In the genomic region with DNA sequence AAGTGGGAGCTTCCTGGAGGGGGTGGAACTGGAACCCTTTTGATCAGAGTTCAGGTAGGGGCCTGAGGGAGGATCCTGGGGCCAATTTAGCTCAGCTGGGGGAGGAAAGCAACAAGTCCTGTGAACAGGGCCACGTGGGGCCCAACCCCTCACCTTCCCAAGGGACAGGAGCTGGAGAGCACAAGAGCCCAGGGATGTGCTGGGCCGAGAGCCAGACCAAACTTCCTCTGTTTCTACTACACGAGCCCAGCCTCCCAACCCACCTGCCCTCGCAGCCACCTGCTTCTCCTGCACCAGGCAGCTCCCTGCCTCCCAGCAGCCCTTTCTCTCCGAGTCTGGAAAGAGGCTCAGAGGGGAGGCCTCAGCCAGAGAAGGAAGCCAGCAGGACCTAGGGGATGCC, we compare ENCODE assay signal across 13 mouse cellular contexts. TPM values are rescaled to one million over a fixed set of nuclear protein-coding genes. Genes with fewer than 3 reads are reported as not detected.
DNase-seq lines count a peak whose midpoint lies in the region; ATAC-seq and TF ChIP-seq lines count a peak whose summit lies in the region.
"Had no signal": no experiment of that assay in that cellular context is flagged by ENCODE, and none has a peak within 500 bp of the region (broad histone marks: within the 10 kb centered on the region; RNA-seq: fewer than 3 reads in every experiment).

No protein-coding gene starts in this region.

- no peak overlapping the region for H3K4me2 ChIP-seq in embryonic facial prominence, embryonic 13.5 days
- H3K4me2 ChIP-seq: embryonic facial prominence, embryonic 15.5 days; neural tube, embryonic 12.5 days had no signal

- 19% methylated on average over 5 of the region's 5 CpGs for WGBS in spleen, adult 2 months
- WGBS in embryonic facial prominence, embryonic 13.5 days = 20% methylated on average over 5 of the region's 5 CpGs

- peaks cover 23% of the 10 kb centered on the region; the same call in 1 of the 2 replicates for H3K4me1 ChIP-seq in spleen, adult 2 months (ENCODE audit: control insufficient read depth, insufficient read depth, insufficient read length)
- peaks cover 41% of the 10 kb centered on the region for H3K4me1 ChIP-seq in embryonic facial prominence, embryonic 13.5 days

- TF ChIP-seq POLR2A in spleen, adult 2 months (IDR thresholded peaks at IDR 0.05; ENCODE audit: low read depth, low read length) = no peak

- H3K27me3 ChIP-seq in spleen, adult 2 months (ENCODE audit: control insufficient read depth, insufficient read depth, low read length) = no peaks in the 10 kb centered on the region
- H3K27me3 ChIP-seq in embryonic facial prominence, embryonic 13.5 days = no peaks in the 10 kb centered on the region
- H3K27me3 ChIP-seq: embryonic facial prominence, embryonic 15.5 days; megakaryocyte, embryonic 14.5 days; neural tube, embryonic 12.5 days had no signal

- no peak for TF ChIP-seq CTCF in spleen, adult 2 months (IDR thresholded peaks at IDR 0.05; ENCODE audit: extremely low read depth, insufficient read depth, insufficient read length, insufficient replicate concordance)

- peak; percentile 56 to 68 for DNase-seq in heart, adult 18-20 months
- no peak for DNase-seq in heart, postnatal 4 days
- DNase-seq in spleen, adult 2 months (ENCODE audit: low read depth in 1 of 2, low spot score in 2 of 2) = no peak
- no peak for DNase-seq in spleen, postnatal 14 days (ENCODE audit: low spot score in 2 of 2)
- DNase-seq in lung, postnatal 4 days = no peak

- H3K9me3 ChIP-seq in embryonic facial prominence, embryonic 13.5 days = no peaks in the 10 kb centered on the region
- H3K9me3 ChIP-seq: embryonic facial prominence, embryonic 15.5 days; megakaryocyte, embryonic 14.5 days; neural tube, embryonic 12.5 days had no signal

- H3K4me3 ChIP-seq in spleen, adult 2 months (ENCODE audit: extremely low read depth, insufficient read depth, insufficient read length) = no peak overlapping the region
- no peak overlapping the region for H3K4me3 ChIP-seq in embryonic facial prominence, embryonic 13.5 days
- H3K4me3 ChIP-seq: embryonic facial prominence, embryonic 15.5 days; megakaryocyte, embryonic 14.5 days; neural tube, embryonic 12.5 days had no signal

- peak overlapping the region; percentile 11; the same call in 1 of the 2 replicates for H3K27ac ChIP-seq in spleen, adult 2 months (ENCODE audit: insufficient read depth, low read length)
- 0 out of 2 replicates have a peak overlapping the region, but pooled peaks have one; percentile 16 for H3K27ac ChIP-seq in embryonic facial prominence, embryonic 13.5 days
- H3K27ac ChIP-seq: embryonic facial prominence, embryonic 15.5 days; neural tube, embryonic 12.5 days had no signal

- H3K9ac ChIP-seq in embryonic facial prominence, embryonic 13.5 days = no peak overlapping the region
- H3K9ac ChIP-seq: embryonic facial prominence, embryonic 15.5 days; neural tube, embryonic 12.5 days had no signal

- no peak for ATAC-seq in embryonic facial prominence, embryonic 13.5 days (ENCODE audit: insufficient number of reproducible peaks, insufficient read depth, low FRiP score, low TSS enrichment, low read depth)
- ATAC-seq in frontal cortex, adult (ENCODE audit: low TSS enrichment) = no peak

- H3K36me3 ChIP-seq in spleen, adult 2 months (ENCODE audit: control insufficient read depth, insufficient read depth, low read length) = peaks cover 40% of the 10 kb centered on the region
- H3K36me3 ChIP-seq in embryonic facial prominence, embryonic 13.5 days = peaks cover 73% of the 10 kb centered on the region

RNA-seq across cellular contexts. Expression of a gene that starts 4.7 kb away (rescaled TPM):
- 100 to 1,000 TPM; 293 to 299 TPM for total RNA-seq in heart, adult 18-20 months (2021)
- 100 to 1,000 TPM; 481 to 484 TPM for total RNA-seq in heart, postnatal 4 days (2021)
- polyA plus RNA-seq in spleen, adult 2 months (2012; rRNA removed) = 464 and 481 TPM in 2 replicates
- 788 and 789 TPM in 2 replicates for polyA plus RNA-seq in embryonic facial prominence, embryonic 13.5 days (2015; fragmentation: Nextera tagmentation; extraction: Ambion mirVana)

RNA-seq across cellular contexts. Expression of a gene that starts 4.9 kb away (rescaled TPM):
- total RNA-seq in heart, adult 18-20 months (2021) = 1 to 10 TPM; 4.5 to 4.8 TPM
- 1 to 10 TPM; 8.3 to 8.4 TPM for total RNA-seq in heart, postnatal 4 days (2021)
- 53.1 and 62.9 TPM in 2 replicates for polyA plus RNA-seq in spleen, adult 2 months (2012; rRNA removed)
- 34.1 and 37.3 TPM in 2 replicates for polyA plus RNA-seq in embryonic facial prominence, embryonic 13.5 days (2015; fragmentation: Nextera tagmentation; extraction: Ambion mirVana)

RNA-seq across cellular contexts. Expression of a gene that starts 5.5 kb away (rescaled TPM):
- 10 to 100 TPM; 12.0 to 20.2 TPM for total RNA-seq in heart, adult 18-20 months (2021)
- 1 to 10 TPM; 2.0 to 2.1 TPM for total RNA-seq in heart, postnatal 4 days (2021)
- polyA plus RNA-seq in spleen, adult 2 months (2012; rRNA removed) = 266 and 328 TPM in 2 replicates
- polyA plus RNA-seq in embryonic facial prominence, embryonic 13.5 days (2015; fragmentation: Nextera tagmentation; extraction: Ambion mirVana) = 1.8 and 3.1 TPM in 2 replicates

RNA-seq across cellular contexts. Expression of a gene that starts 17.5 kb away (rescaled TPM):
- total RNA-seq in heart, adult 18-20 months (2021) = 1 to 10 TPM; 1.2 to 2.3 TPM
- total RNA-seq in heart, postnatal 4 days (2021) = 1 to 10 TPM; 2.1 to 2.7 TPM
- polyA plus RNA-seq in spleen, adult 2 months (2012; rRNA removed) = 128 and 163 TPM in 2 replicates
- polyA plus RNA-seq in embryonic facial prominence, embryonic 13.5 days (2015; fragmentation: Nextera tagmentation; extraction: Ambion mirVana) = 11.1 and 11.5 TPM in 2 replicates

RNA-seq across cellular contexts. Expression of a gene that starts 17.6 kb away (rescaled TPM):
- total RNA-seq in heart, adult 18-20 months (2021) = not detected
- total RNA-seq in heart, postnatal 4 days (2021) = not detected
- polyA plus RNA-seq in spleen, adult 2 months (2012; rRNA removed) = not detected in 2 replicates
- not detected in 2 replicates for polyA plus RNA-seq in embryonic facial prominence, embryonic 13.5 days (2015; fragmentation: Nextera tagmentation; extraction: Ambion mirVana)
- total RNA-seq: gastrocnemius, adult 8-10 months; left cerebral cortex, postnatal 10 days had no signal
- polyA plus RNA-seq: embryonic facial prominence, embryonic 15.5 days; neural tube, embryonic 12.5 days; small intestine, adult 2 months had no signal

Comparison
In these comparisons a context has a peak if more than half of its experiments do, and no peak if none do; other contexts are left out.
1. DNase-seq: peak in heart, adult 18-20 months (2 of 2); none in heart, postnatal 4 days (single experiment), spleen, adult 2 months (0 of 2), spleen, postnatal 14 days (0 of 2) and lung, postnatal 4 days (0 of 2).
2. RNA of a gene that starts 5.5 kb away (total RNA-seq): 12.0 to 20.2 TPM in heart, adult 18-20 months; 2.0 to 2.1 TPM in heart, postnatal 4 days; every median in the first group is over 4 times any median in the second.